10 mouse cellular contexts compared by ENCODE assay signal in the genomic region with DNA sequence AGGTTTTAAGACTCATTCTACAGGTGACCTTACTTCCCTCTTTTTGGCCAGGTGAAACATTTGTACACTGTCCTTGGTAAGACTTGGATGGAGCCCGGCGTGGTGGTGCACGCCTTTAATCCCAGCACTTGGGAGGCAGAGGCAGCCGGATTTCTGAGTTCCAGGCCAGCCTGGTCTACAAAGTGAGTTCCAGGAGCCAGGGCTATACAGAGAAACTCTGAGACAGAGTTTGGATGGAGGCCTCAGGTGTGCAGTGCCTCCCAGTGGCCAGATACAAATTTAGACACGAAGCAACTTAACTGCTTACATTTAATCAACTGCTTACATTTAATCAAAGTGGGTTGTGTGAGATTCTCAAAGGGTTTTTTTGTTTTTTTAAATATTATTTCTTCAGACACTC. TPM values are rescaled to one million over a fixed set of nuclear protein-coding genes. Genes with fewer than 3 reads are reported as not detected.
DNase-seq lines count a peak whose midpoint lies in the region; ATAC-seq and TF ChIP-seq lines count a peak whose summit lies in the region.
"Had no signal": no experiment of that assay in that cellular context is flagged by ENCODE, and none has a peak within 500 bp of the region (broad histone marks: within the 10 kb centered on the region; RNA-seq: fewer than 3 reads in every experiment).

No protein-coding gene starts in this region.

- H3K4me2 ChIP-seq in heart, embryonic 12.5 days = no peak overlapping the region
- no peak overlapping the region for H3K4me2 ChIP-seq in liver, postnatal 0 days (ENCODE audit: low read depth, low read length)
- H3K4me2 ChIP-seq in liver, embryonic 12.5 days = no peak overlapping the region
- H3K4me2 ChIP-seq: forebrain, embryonic 12.5 days; lung, embryonic 15.5 days had no signal

- DNase-seq in heart, adult 11 months = peak; percentile 82
- DNase-seq in liver, postnatal 0 days = no peak
- no peak for DNase-seq in testis, postnatal 14 days (ENCODE audit: low spot score)
- DNase-seq: layer of hippocampus, adult 9-11 months had no signal

- H3K9ac ChIP-seq in heart, embryonic 12.5 days = no peak overlapping the region
- no peak overlapping the region for H3K9ac ChIP-seq in liver, postnatal 0 days (replicated peaks)
- H3K9ac ChIP-seq in liver, embryonic 12.5 days = no peak overlapping the region
- H3K9ac ChIP-seq: forebrain, embryonic 12.5 days; lung, embryonic 15.5 days had no signal

- no peak overlapping the region for H3K27ac ChIP-seq in heart, embryonic 12.5 days (ENCODE audit: poor library complexity, severe bottlenecking)
- no peak overlapping the region for H3K27ac ChIP-seq in liver, postnatal 0 days (ENCODE audit: low read depth)
- no peak overlapping the region for H3K27ac ChIP-seq in liver, embryonic 12.5 days
- H3K27ac ChIP-seq in cortical plate, adult 2 months (ENCODE audit: insufficient read depth, low read length) = no peak overlapping the region
- H3K27ac ChIP-seq: lung, embryonic 15.5 days had no signal

- ATAC-seq in heart, embryonic 12.5 days (ENCODE audit: insufficient number of reproducible peaks, low FRiP score) = no peak
- ATAC-seq in liver, postnatal 0 days = no peak
- no peak for ATAC-seq in liver, embryonic 12.5 days

- H3K27me3 ChIP-seq in heart, embryonic 12.5 days (replicated peaks) = no peaks in the 10 kb centered on the region
- no peaks in the 10 kb centered on the region for H3K27me3 ChIP-seq in liver, postnatal 0 days (ENCODE audit: insufficient read depth, low read length)
- H3K27me3 ChIP-seq in liver, embryonic 12.5 days (replicated peaks) = no peaks in the 10 kb centered on the region
- no peaks in the 10 kb centered on the region for H3K27me3 ChIP-seq in E14TG2a.4 (ENCODE audit: insufficient read depth, low read length)
- H3K27me3 ChIP-seq: forebrain, embryonic 12.5 days; lung, embryonic 15.5 days had no signal

- TF ChIP-seq EP300 in liver, postnatal 0 days (IDR thresholded peaks at IDR 0.05; ENCODE audit: low read depth) = no peak

- no peaks in the 10 kb centered on the region for H3K9me3 ChIP-seq in heart, embryonic 12.5 days (replicated peaks)
- no peaks in the 10 kb centered on the region for H3K9me3 ChIP-seq in liver, postnatal 0 days (ENCODE audit: low read length)
- H3K9me3 ChIP-seq in liver, embryonic 12.5 days (replicated peaks) = no peaks in the 10 kb centered on the region
- no peaks in the 10 kb centered on the region for H3K9me3 ChIP-seq in E14TG2a.4 (ENCODE audit: low read length)
- H3K9me3 ChIP-seq: forebrain, embryonic 12.5 days; lung, embryonic 15.5 days had no signal

- WGBS in heart, embryonic 12.5 days = 76% methylated on average over 5 of the region's 5 CpGs
- WGBS in liver, postnatal 0 days (ENCODE audit: insufficient replicate concordance) = 74% methylated on average over 5 of the region's 5 CpGs
- 75% methylated on average over 5 of the region's 5 CpGs for WGBS in liver, embryonic 12.5 days (ENCODE audit: insufficient replicate concordance)

- H3K36me3 ChIP-seq in heart, embryonic 12.5 days = peaks cover 87% of the 10 kb centered on the region
- peaks cover 82% of the 10 kb centered on the region for H3K36me3 ChIP-seq in liver, postnatal 0 days (replicated peaks; ENCODE audit: insufficient read depth, low read length)
- H3K36me3 ChIP-seq in liver, embryonic 12.5 days = peaks cover 92% of the 10 kb centered on the region
- H3K36me3 ChIP-seq in E14TG2a.4 (ENCODE audit: insufficient read depth, low read length) = peaks cover 93% of the 10 kb centered on the region

- peak; percentile 57 for TF ChIP-seq CTCF in liver, postnatal 0 days (IDR thresholded peaks at IDR 0.05; ENCODE audit: low read depth)
- TF ChIP-seq CTCF in E14TG2a.4 (conservative IDR thresholded peaks at IDR 0.05; ENCODE audit: low read length) = peak; percentile 37
- peak; percentile 22; the same call in 1 of the 2 replicates for TF ChIP-seq CTCF in cortical plate, adult 2 months (IDR thresholded peaks at IDR 0.05; ENCODE audit: extremely low read depth, insufficient read depth, low read length)

- TF ChIP-seq POLR2A in cortical plate, adult 2 months (IDR thresholded peaks at IDR 0.05; ENCODE audit: extremely low read depth, insufficient read depth, low read length) = no peak

- H3K4me1 ChIP-seq in heart, embryonic 12.5 days (replicated peaks) = peaks cover 31% of the 10 kb centered on the region
- peaks cover 29% of the 10 kb centered on the region for H3K4me1 ChIP-seq in liver, postnatal 0 days (ENCODE audit: insufficient read depth)
- H3K4me1 ChIP-seq in liver, embryonic 12.5 days = peaks cover 44% of the 10 kb centered on the region
- peaks cover 92% of the 10 kb centered on the region for H3K4me1 ChIP-seq in E14TG2a.4 (replicated peaks; ENCODE audit: low read depth, low read length)
- H3K4me1 ChIP-seq in cortical plate, adult 2 months (ENCODE audit: control insufficient read depth, insufficient read depth, low read length) = peaks cover 4% of the 10 kb centered on the region; the same call in 1 of the 2 replicates

- H3K4me3 ChIP-seq in heart, embryonic 12.5 days = no peak overlapping the region
- no peak overlapping the region for H3K4me3 ChIP-seq in liver, postnatal 0 days (ENCODE audit: low read depth, low read length)
- H3K4me3 ChIP-seq in liver, embryonic 12.5 days = no peak overlapping the region
- H3K4me3 ChIP-seq in E14TG2a.4 (replicated peaks; ENCODE audit: low read length) = no peak overlapping the region
- no peak overlapping the region for H3K4me3 ChIP-seq in cortical plate, adult 2 months (ENCODE audit: insufficient read depth, low read length)
- H3K4me3 ChIP-seq: forebrain, embryonic 12.5 days; lung, embryonic 15.5 days had no signal

RNA-seq across cellular contexts. Expression of a gene that starts 3.5 kb away (rescaled TPM):
- 127 and 131 TPM in 2 replicates for polyA plus RNA-seq in heart, embryonic 12.5 days (2016; fragmentation: Nextera tagmentation; extraction: Ambion mirVana)
- 132 TPM in 2 replicates for polyA plus RNA-seq in liver, postnatal 0 days (2015; fragmentation: Nextera tagmentation; extraction: Ambion mirVana)
- polyA plus RNA-seq in liver, embryonic 12.5 days (2016; fragmentation: Nextera tagmentation; extraction: Ambion mirVana) = 133 and 134 TPM in 2 replicates
- 224 and 229 TPM in 2 replicates for polyA plus RNA-seq in cortical plate, adult 2 months (2012; rRNA removed)

RNA-seq across cellular contexts. Expression of a gene that starts 7.0 kb away (rescaled TPM):
- polyA plus RNA-seq in heart, embryonic 12.5 days (2016; fragmentation: Nextera tagmentation; extraction: Ambion mirVana) = 160 and 170 TPM in 2 replicates
- polyA plus RNA-seq in liver, postnatal 0 days (2015; fragmentation: Nextera tagmentation; extraction: Ambion mirVana) = 53.8 and 59.8 TPM in 2 replicates
- polyA plus RNA-seq in liver, embryonic 12.5 days (2016; fragmentation: Nextera tagmentation; extraction: Ambion mirVana) = 145 and 148 TPM in 2 replicates
- 400 and 402 TPM in 2 replicates for polyA plus RNA-seq in cortical plate, adult 2 months (2012; rRNA removed)

RNA-seq across cellular contexts. Expression of a gene that starts 21.2 kb away (rescaled TPM):
- 16.2 and 18.7 TPM in 2 replicates for polyA plus RNA-seq in heart, embryonic 12.5 days (2016; fragmentation: Nextera tagmentation; extraction: Ambion mirVana)
- 5.6 and 7.2 TPM in 2 replicates for polyA plus RNA-seq in liver, postnatal 0 days (2015; fragmentation: Nextera tagmentation; extraction: Ambion mirVana)
- 16.2 and 20.0 TPM in 2 replicates for polyA plus RNA-seq in liver, embryonic 12.5 days (2016; fragmentation: Nextera tagmentation; extraction: Ambion mirVana)
- 32.2 and 33.4 TPM in 2 replicates for polyA plus RNA-seq in cortical plate, adult 2 months (2012; rRNA removed)

RNA-seq across cellular contexts. Expression of a gene that starts 23.5 kb away (rescaled TPM):
- polyA plus RNA-seq in heart, embryonic 12.5 days (2016; fragmentation: Nextera tagmentation; extraction: Ambion mirVana) = 2.0 and 2.3 TPM in 2 replicates
- polyA plus RNA-seq in liver, postnatal 0 days (2015; fragmentation: Nextera tagmentation; extraction: Ambion mirVana) = 0.26 and 0.29 TPM in 2 replicates
- polyA plus RNA-seq in liver, embryonic 12.5 days (2016; fragmentation: Nextera tagmentation; extraction: Ambion mirVana) = 0.77 and 1.4 TPM in 2 replicates
- polyA plus RNA-seq in cortical plate, adult 2 months (2012; rRNA removed) = 14.3 and 15.2 TPM in 2 replicates

RNA-seq across cellular contexts. Expression of a gene that starts 32.2 kb away (rescaled TPM):
- polyA plus RNA-seq in heart, embryonic 12.5 days (2016; fragmentation: Nextera tagmentation; extraction: Ambion mirVana) = 221 and 228 TPM in 2 replicates
- 56.0 and 59.1 TPM in 2 replicates for polyA plus RNA-seq in liver, postnatal 0 days (2015; fragmentation: Nextera tagmentation; extraction: Ambion mirVana)
- 201 and 203 TPM in 2 replicates for polyA plus RNA-seq in liver, embryonic 12.5 days (2016; fragmentation: Nextera tagmentation; extraction: Ambion mirVana)
- polyA plus RNA-seq in cortical plate, adult 2 months (2012; rRNA removed) = 225 and 226 TPM in 2 replicates
